Mouse (Mus musculus) thymus, adult 2 months (tissue): Measurements from ENCODE around the gene 2610528J11Rik. TPM values are rescaled to one million over a fixed set of nuclear protein-coding genes. Genes with fewer than 3 reads are reported as not detected.

Experiments
- DNase-seq: peaks from one replicate; pipeline ENCODE4 v3.0.0; 2021
- H3K27ac ChIP-seq: fragments of 200-500 bp; 2 replicates; pipeline ENCODE4 v1.5.1; 2012; ENCODE audit warnings: low read length, control low read depth; ENCODE audit not compliant: control insufficient read depth, insufficient read depth
- H3K27me3 ChIP-seq: fragments of 200-500 bp; 2 replicates; pipeline ENCODE4 v1.6.1; 2012; ENCODE audit warnings: mild to moderate bottlenecking, low read length, moderate library complexity, mixed read lengths; ENCODE audit not compliant: control insufficient read depth, insufficient read depth
- H3K36me3 ChIP-seq: fragments of 200-500 bp; 2 replicates; pipeline ENCODE4 v1.6.1; 2012; ENCODE audit warnings: mild to moderate bottlenecking, low read length, moderate library complexity; ENCODE audit not compliant: control insufficient read depth, insufficient read depth
- H3K4me1 ChIP-seq: fragments of 200-500 bp; replicated peaks from 2 replicates; pipeline ENCODE4 v1.6.1; 2012; ENCODE audit warnings: low read length; ENCODE audit not compliant: control insufficient read depth, insufficient read depth
- H3K4me3 ChIP-seq: fragments of 200-500 bp; 2 replicates; pipeline ENCODE4 v1.5.1; 2012; ENCODE audit warnings: mild to moderate bottlenecking, low read length, control low read depth, moderate library complexity; ENCODE audit not compliant: control insufficient read depth, insufficient read depth
- CTCF ChIP-seq: fragments of 200-500 bp; IDR thresholded peaks from 2 replicates; pipeline ENCODE4 v1.5.1; 2012; ENCODE audit warnings: mild to moderate bottlenecking, control low read depth, low read length, moderate library complexity, borderline replicate concordance; ENCODE audit not compliant: control insufficient read depth, poor library complexity, insufficient read depth; ENCODE audit errors: extremely low read depth
- POLR2A ChIP-seq: fragments of 200-500 bp; IDR thresholded peaks from 2 replicates; pipeline ENCODE4 v1.6.1; 2012; ENCODE audit warnings: mild to moderate bottlenecking, low read length, control low read depth, moderate library complexity; ENCODE audit not compliant: control insufficient read depth, poor library complexity, insufficient read depth; ENCODE audit errors: extremely low read depth
- WGBS: fragments of 180-500 bp; shearing (Covaris S2); methylation state at CpG from one replicate; pipeline ENCODE4 v1.1.7; 2018; 5-methylcytosine and 5-hydroxymethylcytosine counted together
- polyA plus RNA-seq: library from polyadenylated mRNA; depleted of rRNA; stranded (reverse); fragments of >200 nt; gene quantifications from 2 replicates; pipeline ENCODE4 v1.2.3, GENCODE M21; 2012

2610528J11Rik gene
- polyA plus RNA-seq, 1 experiment: 2.1 TPM

- no peaks in the 10 kb centered on the region for H3K27me3 ChIP-seq
- peak; percentile 9 for DNase-seq
- 72% methylated on average over 5 of the region's 5 CpGs for WGBS
- TF ChIP-seq POLR2A: no peak
- TF ChIP-seq CTCF: no peak
- H3K4me1 ChIP-seq: no peaks in the 10 kb centered on the region
- H3K36me3 ChIP-seq: no peaks in the 10 kb centered on the region
- H3K27ac ChIP-seq: no peak overlapping the region
- H3K4me3 ChIP-seq: no peak overlapping the region
Observed at GRCm38 (mm10) chr4:118527335-118527681, 509 bp downstream of the 2610528J11Rik start.

- Histone ChIP-seq H3K4me1 (no peaks in the 10 kb centered on the region), H3K36me3 (no peaks in the 10 kb centered on the region), H3K4me3 (no peak overlapping the region), H3K27ac (no peak overlapping the region), H3K27me3 (no peaks in the 10 kb centered on the region)
- TF ChIP-seq POLR2A: no peak
- no peak for TF ChIP-seq CTCF
- 91% methylated on average over 6 of the region's 6 CpGs for whole genome bisulfite sequencing
- no peak for DNase-seq
Observed at GRCm38 (mm10) chr4:118527720-118528119, 921 bp downstream of the 2610528J11Rik start.

- H3K4me3 ChIP-seq: no peak overlapping the region
- H3K27me3 ChIP-seq: no peaks in the 10 kb centered on the region
- no peaks in the 10 kb centered on the region for H3K4me1 ChIP-seq
- H3K36me3 ChIP-seq: no peaks in the 10 kb centered on the region
- H3K27ac ChIP-seq: no peak overlapping the region
- WGBS: 64% methylated on average over 5 of the region's 5 CpGs
- TF ChIP-seq POLR2A: no peak
- TF ChIP-seq CTCF: no peak
- no peak for DNase-seq
Observed at GRCm38 (mm10) chr4:118532663-118533062, 5.9 kb downstream of the 2610528J11Rik start.

- no peaks in the 10 kb centered on the region for H3K36me3 ChIP-seq
- no peaks in the 10 kb centered on the region for H3K4me1 ChIP-seq
- H3K27ac ChIP-seq: no peak overlapping the region
- TF ChIP-seq CTCF (no peak), POLR2A (no peak)
- WGBS: 42% methylated on average over 4 of the region's 4 CpGs
- no peak for DNase-seq
- H3K27me3 ChIP-seq: no peaks in the 10 kb centered on the region
- no peak overlapping the region for H3K4me3 ChIP-seq
Observed at GRCm38 (mm10) chr4:118533156-118533555, 6.4 kb downstream of the 2610528J11Rik start.

GRCm38 (mm10) chr4:118533605-118534004, 6.8 kb downstream of the 2610528J11Rik start:
- Histone ChIP-seq H3K27me3 (no peaks in the 10 kb centered on the region), H3K36me3 (no peaks in the 10 kb centered on the region), H3K27ac (no peak overlapping the region), H3K4me1 (no peaks in the 10 kb centered on the region), H3K4me3 (no peak overlapping the region)
- no peak for DNase-seq
- no peak for TF ChIP-seq CTCF
- TF ChIP-seq POLR2A: no peak
- 77% methylated on average over 7 of the region's 7 CpGs for WGBS

- Histone ChIP-seq H3K4me1 (no peaks in the 10 kb centered on the region), H3K4me3 (no peak overlapping the region), H3K27me3 (no peaks in the 10 kb centered on the region), H3K27ac (no peak overlapping the region), H3K36me3 (no peaks in the 10 kb centered on the region)
- no peak for DNase-seq
- TF ChIP-seq CTCF: no peak
- TF ChIP-seq POLR2A: no peak
- 97% methylated on average over 6 of the region's 6 CpGs for WGBS
Observed at GRCm38 (mm10) chr4:118535610-118536009, 8.8 kb downstream of the 2610528J11Rik start.

GRCm38 (mm10) chr4:118537801-118538200, 11.0 kb downstream of the 2610528J11Rik start:
- no peak for DNase-seq
- Histone ChIP-seq H3K27me3 (no peaks in the 10 kb centered on the region), H3K4me1 (0 out of 2 replicates have a peak, but pooled peaks cover under 1% of the 10 kb centered on the region), H3K27ac (no peak overlapping the region), H3K36me3 (no peaks in the 10 kb centered on the region), H3K4me3 (no peak overlapping the region)
- no peak for TF ChIP-seq CTCF
- TF ChIP-seq POLR2A: no peak
- WGBS: 63% methylated on average over 6 of the region's 6 CpGs
